Mouse (Mus musculus): ENCODE results near the gene Vmac.

DNA sequence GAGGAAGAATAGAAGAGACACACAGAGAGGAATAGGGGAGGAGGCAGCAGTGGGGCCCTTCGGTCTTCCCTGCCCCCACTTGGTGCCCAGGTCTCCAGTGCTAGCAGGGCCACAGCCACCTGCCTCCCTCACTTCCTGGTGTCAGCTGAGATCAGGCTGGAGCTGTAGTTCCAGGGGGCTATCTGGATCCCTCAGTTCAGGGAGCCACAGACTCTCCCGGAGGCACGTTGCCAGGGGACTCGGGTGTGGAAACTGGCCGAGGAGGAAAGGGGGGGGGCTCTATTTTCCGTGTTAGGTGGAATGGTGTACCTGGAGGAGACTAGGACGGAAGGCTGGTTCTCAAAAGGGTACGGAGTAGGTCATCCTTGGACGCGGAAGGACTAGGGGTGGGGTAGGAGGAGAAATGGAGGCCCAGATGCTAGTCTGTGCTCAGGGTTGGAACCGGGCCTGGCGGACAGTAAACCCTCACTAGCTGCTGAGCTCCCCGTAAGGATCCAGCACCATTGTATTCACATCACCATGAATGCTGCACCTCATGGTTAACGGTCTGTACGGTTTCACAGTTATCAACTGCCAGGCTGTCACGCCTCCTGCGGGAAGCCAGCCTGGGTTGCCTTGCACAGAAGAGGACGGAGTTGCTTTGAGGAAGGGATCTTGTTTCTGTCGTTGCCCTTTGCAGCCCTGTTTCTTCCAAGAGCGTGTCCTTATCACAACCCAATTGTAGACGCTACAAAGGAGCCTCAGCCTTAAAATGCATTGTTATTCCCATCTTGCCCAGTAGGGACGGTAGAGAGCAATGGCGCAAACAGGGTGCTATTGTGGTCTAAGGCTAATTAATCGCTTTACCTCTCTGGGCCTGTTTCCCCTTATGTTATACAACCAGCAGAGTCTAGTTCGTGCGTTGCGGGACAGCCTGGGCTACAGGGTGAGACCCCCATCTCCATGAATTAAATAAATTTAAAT, 45.2 kb upstream of the Vmac start:
- TF ChIP-seq CTCF (IDR thresholded peaks at IDR 0.05; ENCODE audit: low read depth) (peak; percentile 100), EP300 (IDR thresholded peaks at IDR 0.05; ENCODE audit: low read depth) (no peak)

Measured in liver, postnatal 0 days (tissue).